Mouse (Mus musculus) monocyte, adult 5-6 weeks (primary cell): ENCODE measurements around the gene Anxa8. TPM values are rescaled to one million over a fixed set of nuclear protein-coding genes. Genes with fewer than 3 reads are reported as not detected.

Source experiments
- ATAC-seq: fragments of 153-309, 156-312 bp; replicated peaks from 2 replicates; pipeline ENCODE4 v1.8.0; 2017; ENCODE audit warnings: mild to moderate bottlenecking; ENCODE audit not compliant: low TSS enrichment, insufficient number of reproducible peaks, severe bottlenecking, poor library complexity, low FRiP score
- total RNA-seq: library from RNA; stranded (forward); fragments of 200-1000, 200-491, 200-594 nt; gene quantifications from 3 replicates; pipeline ENCODE4 v1.2.3, GENCODE M21; 2017

Gene Anxa8
- total RNA-seq, result 3.4 to 4.0 TPM (median 3.6 TPM) in 3 replicates

- ATAC-seq, result no peak
Measured at GRCm38 (mm10) chr14:34085731-34086130, at the start of gene Anxa8. TSS of gene Anxa8 (plus strand) at chr14:34085981.

GRCm38 (mm10) chr14:34041241-34041640 is 44.5 kb upstream of the Anxa8 start:
- ATAC-seq, result no peak

- ATAC-seq, result no peak
Measured at GRCm38 (mm10) chr14:34043341-34043740, 42.4 kb upstream of the Anxa8 start.

- ATAC-seq, result no peak
Measured at GRCm38 (mm10) chr14:34050101-34050779, 35.5 kb upstream of the Anxa8 start.

- no peak for ATAC-seq
Measured at GRCm38 (mm10) chr14:34052516-34052915, 33.3 kb upstream of the Anxa8 start, which contains the start of gene Antxrl. TSS of gene Antxrl (plus strand) at chr14:34052707.

GRCm38 (mm10) chr14:34071665-34072064 is 14.1 kb upstream of the Anxa8 start:
- ATAC-seq, result no peak

GRCm38 (mm10) chr14:34075346-34075745 is 10.4 kb upstream of the Anxa8 start:
- ATAC-seq, result no peak

GRCm38 (mm10) chr14:34077222-34077621 is 8.6 kb upstream of the Anxa8 start:
- no peak for ATAC-seq

- no peak for ATAC-seq
Measured at GRCm38 (mm10) chr14:34078293-34078692, 7.5 kb upstream of the Anxa8 start.

- 0 out of 2 replicates have a peak, but pooled peaks have one; percentile 38 for ATAC-seq
Measured at GRCm38 (mm10) chr14:34080321-34080997, 5.3 kb upstream of the Anxa8 start.

- ATAC-seq, result no peak
Measured at GRCm38 (mm10) chr14:34086806-34087205, 1.0 kb downstream of the Anxa8 start.

- no peak for ATAC-seq
Measured at GRCm38 (mm10) chr14:34087856-34088398, 2.1 kb downstream of the Anxa8 start.

GRCm38 (mm10) chr14:34089796-34090195 is 4.0 kb downstream of the Anxa8 start:
- no peak for ATAC-seq

GRCm38 (mm10) chr14:34091475-34091874 is 5.7 kb downstream of the Anxa8 start:
- no peak for ATAC-seq

- no peak for ATAC-seq
Measured at GRCm38 (mm10) chr14:34092856-34093255, 7.1 kb downstream of the Anxa8 start.

GRCm38 (mm10) chr14:34096161-34096560 is 10.4 kb downstream of the Anxa8 start:
- no peak for ATAC-seq

- no peak for ATAC-seq
Measured at GRCm38 (mm10) chr14:34102601-34103000, 16.8 kb downstream of the Anxa8 start, which contains the start of gene A630023A22Rik. TSS of gene A630023A22Rik (minus strand) at chr14:34102754.

- ATAC-seq, result no peak
Measured at GRCm38 (mm10) chr14:34103855-34104254, 18.1 kb downstream of the Anxa8 start.

- no peak for ATAC-seq
Measured at GRCm38 (mm10) chr14:34104892-34105291, 19.1 kb downstream of the Anxa8 start.
